Mouse (Mus musculus) forebrain, embryonic 13.5 days (tissue): ENCODE data around the gene Clcf1. TPM values are rescaled to one million over a fixed set of nuclear protein-coding genes. Genes with fewer than 3 reads are reported as not detected.
A peak's percentile ranks its signal among the peaks of the same experiment; 100 is the strongest.

ENCODE experiments used
- ATAC-seq: fragments of 200-750 bp; cut with Nextera tagmentation; 2 replicates; pipeline ENCODE4 v1.8.0; 2017
- H3K27ac ChIP-seq: fragments of 300-500 bp; sonication (generic); 2 replicates; pipeline ENCODE4 v1.5.1; 2015; ENCODE audit warnings: inconsistent platforms, mild to moderate bottlenecking, moderate library complexity
- H3K27me3 ChIP-seq: fragments of 300-500 bp; sonication (generic); 2 replicates; pipeline ENCODE4 v1.6.1; 2015; ENCODE audit warnings: mild to moderate bottlenecking, inconsistent platforms
- H3K36me3 ChIP-seq: fragments of 300-500 bp; sonication (generic); 2 replicates; pipeline ENCODE4 v1.6.1; 2015; ENCODE audit warnings: mild to moderate bottlenecking, inconsistent platforms; ENCODE audit not compliant: poor library complexity, severe bottlenecking
- H3K4me1 ChIP-seq: fragments of 300-500 bp; sonication (generic); 2 replicates; pipeline ENCODE4 v1.6.1; 2015; ENCODE audit warnings: inconsistent platforms
- H3K4me2 ChIP-seq: fragments of 300-500 bp; sonication (generic); 2 replicates; pipeline ENCODE4 v1.6.1; 2015; ENCODE audit warnings: inconsistent platforms, mild to moderate bottlenecking, moderate library complexity
- H3K4me3 ChIP-seq: fragments of 300-500 bp; sonication (generic); 2 replicates; pipeline ENCODE4 v1.5.1; 2015; ENCODE audit warnings: mild to moderate bottlenecking, inconsistent platforms
- H3K9ac ChIP-seq: fragments of 300-500 bp; sonication (generic); 2 replicates; pipeline ENCODE4 v1.6.1; 2015; ENCODE audit warnings: mild to moderate bottlenecking, inconsistent platforms
- H3K9me3 ChIP-seq: fragments of 300-500 bp; sonication (generic); replicated peaks from 2 replicates; pipeline ENCODE4 v1.6.1; 2016; ENCODE audit warnings: inconsistent platforms
- WGBS: fragments of 180-500 bp; shearing (Covaris S2); methylation state at CpG from one replicate; pipeline ENCODE4 v1.1.7; 2015; 5-methylcytosine and 5-hydroxymethylcytosine counted together
- microRNA-seq: library from miRNA; unstranded; fragments of <30 nt; microRNA quantifications from one replicate; pipeline ENCODE4, GENCODE M21; 2016
- polyA plus RNA-seq: library from polyadenylated mRNA; unstranded; fragments of >200 nt; fragmentation: Nextera tagmentation; extraction: Ambion mirVana; gene quantifications from 2 replicates; pipeline ENCODE4 v1.2.1, GENCODE M21; 2015

The Clcf1 gene
- polyA plus RNA-seq, 1 experiment from 2014 or later = 0.76 TPM

GRCm38 (mm10) chr19:4263702-4264101, 49.7 kb downstream of the Clcf1 start:
- Histone ChIP-seq H3K27me3 (peaks cover 15% of the 10 kb centered on the region), H3K4me1 (0 out of 2 replicates have a peak, but pooled peaks cover under 1% of the 10 kb centered on the region), H3K9me3 (no peaks in the 10 kb centered on the region), H3K27ac (no peak overlapping the region), H3K36me3 (no peaks in the 10 kb centered on the region), H3K9ac (no peak overlapping the region), H3K4me3 (no peak overlapping the region), H3K4me2 (no peak overlapping the region)
- no peak for ATAC-seq
- 67% methylated on average over 14 of the region's 14 CpGs for WGBS

- ATAC-seq = no peak
- Histone ChIP-seq H3K4me1 (peaks cover 6% of the 10 kb centered on the region; the same call in 1 of the 2 replicates), H3K36me3 (no peaks in the 10 kb centered on the region), H3K9me3 (no peaks in the 10 kb centered on the region), H3K4me3 (no peak overlapping the region), H3K27ac (no peak overlapping the region), H3K4me2 (no peak overlapping the region), H3K9ac (no peak overlapping the region), H3K27me3 (peaks cover 21% of the 10 kb centered on the region)
- 94% methylated on average over 6 of the region's 6 CpGs for WGBS
Measured at GRCm38 (mm10) chr19:4264171-4264780, 50.2 kb downstream of the Clcf1 start.

- no peak overlapping the region for H3K4me2 ChIP-seq
- no peak overlapping the region for H3K9ac ChIP-seq
- no peak overlapping the region for H3K27ac ChIP-seq
- 69% methylated on average over 4 of the region's 4 CpGs for WGBS
- H3K27me3 ChIP-seq = peaks cover 36% of the 10 kb centered on the region
- no peak overlapping the region for H3K4me3 ChIP-seq
- no peak for ATAC-seq
- H3K36me3 ChIP-seq = 0 out of 2 replicates have a peak, but pooled peaks cover 7% of the 10 kb centered on the region
- no peaks in the 10 kb centered on the region for H3K9me3 ChIP-seq
- H3K4me1 ChIP-seq = peaks cover 6% of the 10 kb centered on the region; the same call in 1 of the 2 replicates
Measured at GRCm38 (mm10) chr19:4265956-4266355, 51.9 kb downstream of the Clcf1 start.

- Histone ChIP-seq H3K9ac (peak within 1 kb of the TSS; percentile 53), H3K27ac (no peak within 1 kb of the TSS), H3K4me1 (peaks cover 6% of the 10 kb centered on the region; the same call in 1 of the 2 replicates), H3K27me3 (peaks cover 38% of the 10 kb centered on the region), H3K4me2 (peak within 1 kb of the TSS; percentile 60), H3K9me3 (no peaks in the 10 kb centered on the region), H3K36me3 (0 out of 2 replicates have a peak, but pooled peaks cover 11% of the 10 kb centered on the region), H3K4me3 (peak within 1 kb of the TSS; percentile 36)
- WGBS = 6% methylated on average over 46 of the region's 46 CpGs
- ATAC-seq = peak; percentile 51; the same call in 1 of the 2 replicates
Measured at GRCm38 (mm10) chr19:4268566-4269361, 54.7 kb downstream of the Clcf1 start, which contains the start of gene Ssh3. Gene Ssh3, minus strand, starts transcription at chr19:4269180.

- no peak for ATAC-seq
- Histone ChIP-seq H3K27me3 (peaks cover 38% of the 10 kb centered on the region), H3K4me1 (peaks cover 6% of the 10 kb centered on the region; the same call in 1 of the 2 replicates), H3K9ac (no peak overlapping the region), H3K4me3 (no peak overlapping the region), H3K27ac (no peak overlapping the region), H3K9me3 (no peaks in the 10 kb centered on the region), H3K36me3 (0 out of 2 replicates have a peak, but pooled peaks cover 11% of the 10 kb centered on the region), H3K4me2 (no peak overlapping the region)
- 79% methylated on average over 6 of the region's 6 CpGs for WGBS
Measured at GRCm38 (mm10) chr19:4270187-4270586, 56.1 kb downstream of the Clcf1 start.

- ATAC-seq = no peak
- WGBS = 93% methylated on average over 11 of the region's 11 CpGs
- peaks cover 6% of the 10 kb centered on the region; the same call in 1 of the 2 replicates for H3K4me1 ChIP-seq
- H3K9ac ChIP-seq = no peak overlapping the region
- no peak overlapping the region for H3K27ac ChIP-seq
- H3K36me3 ChIP-seq = 0 out of 2 replicates have a peak, but pooled peaks cover 11% of the 10 kb centered on the region
- peaks cover 38% of the 10 kb centered on the region for H3K27me3 ChIP-seq
- H3K4me3 ChIP-seq = no peak overlapping the region
- H3K9me3 ChIP-seq = no peaks in the 10 kb centered on the region; the same call in 1 of the 2 replicates
- H3K4me2 ChIP-seq = no peak overlapping the region
Measured at GRCm38 (mm10) chr19:4270972-4271371, 56.9 kb downstream of the Clcf1 start.

Small RNA genes lying within 50 kb of the gene (microRNA-seq; reads per million reads assigned to microRNA genes)
- gene Gm26115 = not detected
- not detected for gene Mir6985

Other genes with a start within 250 kb of the Clcf1 start
- 0.15 TPM in 1 of 2 replicates, not detected in the other for gene Aldh3b2, start 241.9 kb upstream of the Clcf1 start, polyA plus RNA-seq
- gene Acy3, start 227.7 kb upstream of the Clcf1 start, polyA plus RNA-seq = 0.68 and 1.4 TPM in 2 replicates
- gene Tbx10, start 221.5 kb upstream of the Clcf1 start, polyA plus RNA-seq = not detected in 2 replicates
- gene Nudt8, start 213.7 kb upstream of the Clcf1 start, polyA plus RNA-seq = 25.8 and 28.2 TPM in 2 replicates
- gene Gm49405, start 213.6 kb upstream of the Clcf1 start, polyA plus RNA-seq = 5.4 and 5.7 TPM in 2 replicates
- 5.5 and 5.7 TPM in 2 replicates for gene Doc2g, start 210.9 kb upstream of the Clcf1 start, polyA plus RNA-seq
- gene Ndufv1, start 201.4 kb upstream of the Clcf1 start, polyA plus RNA-seq = 202 and 216 TPM in 2 replicates
- 390 and 392 TPM in 2 replicates for gene Gstp1, start 176.3 kb upstream of the Clcf1 start, polyA plus RNA-seq
- gene Gstp2, start 168.2 kb upstream of the Clcf1 start, polyA plus RNA-seq = 1.0 and 2.5 TPM in 2 replicates
- not detected in 2 replicates for gene Gstp3, start 154.7 kb upstream of the Clcf1 start, polyA plus RNA-seq
- gene Cabp2, start 132.7 kb upstream of the Clcf1 start, polyA plus RNA-seq = not detected in 2 replicates
- gene Cdk2ap2, start 117.1 kb upstream of the Clcf1 start, polyA plus RNA-seq = 77.4 and 80.3 TPM in 2 replicates
- 21.1 and 32.0 TPM in 2 replicates for gene Pitpnm1, start 114.2 kb upstream of the Clcf1 start, polyA plus RNA-seq
- gene Aip, start 88.4 kb upstream of the Clcf1 start, polyA plus RNA-seq = 73.7 and 75.9 TPM in 2 replicates
- gene Gpr152, start 74.5 kb upstream of the Clcf1 start, polyA plus RNA-seq = 0.04 TPM in 1 of 2 replicates, not detected in the other
- 0.09 and 0.13 TPM in 2 replicates for gene Cabp4, start 70.2 kb upstream of the Clcf1 start, polyA plus RNA-seq
- gene Coro1b, start 65.6 kb upstream of the Clcf1 start, polyA plus RNA-seq = 126 and 144 TPM in 2 replicates
- gene Ptprcap, start 60.6 kb upstream of the Clcf1 start, polyA plus RNA-seq = 0.33 and 0.65 TPM in 2 replicates
- 56.6 and 61.6 TPM in 2 replicates for gene Rps6kb2, start 50.9 kb upstream of the Clcf1 start, polyA plus RNA-seq
- gene Carns1, start 38.8 kb upstream of the Clcf1 start, polyA plus RNA-seq = 2.4 and 2.5 TPM in 2 replicates
- 0.77 and 0.82 TPM in 2 replicates for gene Tbc1d10c, start 23.0 kb upstream of the Clcf1 start, polyA plus RNA-seq
- 664 and 700 TPM in 2 replicates for gene Ppp1ca, start 22.2 kb upstream of the Clcf1 start, polyA plus RNA-seq
- 28.9 and 34.7 TPM in 2 replicates for gene Rad9a, start 12.6 kb upstream of the Clcf1 start, polyA plus RNA-seq
- not detected in 2 replicates for gene AC109138.7, start 119 bp downstream of the Clcf1 start, polyA plus RNA-seq
- 13.1 and 14.2 TPM in 2 replicates for gene Pold4, start 17.7 kb downstream of the Clcf1 start, polyA plus RNA-seq
- 3.6 and 4.8 TPM in 2 replicates for gene Ssh3, start 54.9 kb downstream of the Clcf1 start, polyA plus RNA-seq
- gene Ankrd13d, start 68.9 kb downstream of the Clcf1 start, polyA plus RNA-seq = 14.0 and 15.2 TPM in 2 replicates
- 14.4 and 15.6 TPM in 2 replicates for gene Grk2, start 92.0 kb downstream of the Clcf1 start, polyA plus RNA-seq
- 38.8 and 43.9 TPM in 2 replicates for gene Kdm2a, start 184.0 kb downstream of the Clcf1 start, polyA plus RNA-seq
- gene Rhod, start 225.2 kb downstream of the Clcf1 start, polyA plus RNA-seq = 5.5 and 6.6 TPM in 2 replicates